Mouse (Mus musculus) cortical plate, adult 2 months (tissue): ENCODE measurements around the gene Mbnl1.

Source experiments
- CTCF ChIP-seq: fragments of 200-500 bp; IDR thresholded peaks from 2 replicates; pipeline ENCODE4 v1.5.1; 2011; ENCODE audit warnings: mild to moderate bottlenecking, control low read depth, low read length; ENCODE audit not compliant: insufficient read depth; ENCODE audit errors: extremely low read depth
- POLR2A ChIP-seq: fragments of 200-500 bp; IDR thresholded peaks from 2 replicates; pipeline ENCODE4 v1.6.1; 2011; ENCODE audit warnings: mild to moderate bottlenecking, low read length, control low read depth; ENCODE audit not compliant: insufficient read depth; ENCODE audit errors: extremely low read depth

GRCm38 (mm10) chr3:60515430-60515829 lies 42.8 kb downstream of the Mbnl1 start:
- TF ChIP-seq CTCF = no peak
- no peak for TF ChIP-seq POLR2A
